Mouse (Mus musculus) hindbrain, embryonic 16.5 days (tissue): ENCODE results near the gene Shmt2. TPM values are rescaled to one million over a fixed set of nuclear protein-coding genes. Genes with fewer than 3 reads are reported as not detected.

Source experiments
- ATAC-seq: fragments of 200-750 bp; cut with Nextera tagmentation; 2 replicates; pipeline ENCODE4 v1.8.0; 2017; ENCODE audit warnings: moderate TSS enrichment, moderate library complexity
- H3K27ac ChIP-seq: fragments of 300-500 bp; sonication (generic); 2 replicates; pipeline ENCODE4 v1.5.1; 2014; ENCODE audit warnings: low read depth, mild to moderate bottlenecking, control low read depth, low read length, moderate library complexity
- H3K27me3 ChIP-seq: fragments of 300-500 bp; sonication (generic); replicated peaks from 2 replicates; pipeline ENCODE4 v1.6.1; 2014; ENCODE audit warnings: low read length; ENCODE audit not compliant: control insufficient read depth, insufficient read depth
- H3K36me3 ChIP-seq: fragments of 300-500 bp; sonication (generic); 2 replicates; pipeline ENCODE4 v1.6.1; 2014; ENCODE audit warnings: mild to moderate bottlenecking, low read length, moderate library complexity, mixed read lengths; ENCODE audit not compliant: control insufficient read depth, insufficient read depth
- H3K4me1 ChIP-seq: fragments of 300-500 bp; sonication (generic); 2 replicates; pipeline ENCODE4 v1.6.1; 2014; ENCODE audit warnings: low read depth, low read length; ENCODE audit not compliant: control insufficient read depth, insufficient read depth
- H3K4me2 ChIP-seq: fragments of 300-500 bp; sonication (generic); 2 replicates; pipeline ENCODE4 v1.6.1; 2014; ENCODE audit warnings: mild to moderate bottlenecking, low read length, control low read depth, moderate library complexity
- H3K4me3 ChIP-seq: fragments of 300-500 bp; sonication (generic); 2 replicates; pipeline ENCODE4 v1.5.1; 2014; ENCODE audit warnings: mild to moderate bottlenecking, low read length, control low read depth, moderate library complexity
- H3K9ac ChIP-seq: fragments of 300-500 bp; sonication (generic); 2 replicates; pipeline ENCODE4 v1.6.1; 2014; ENCODE audit warnings: low read depth, mild to moderate bottlenecking, control low read depth, low read length, moderate library complexity
- H3K9me3 ChIP-seq: fragments of 300-500 bp; sonication (generic); 2 replicates; pipeline ENCODE4 v1.6.1; 2014; ENCODE audit warnings: mild to moderate bottlenecking, low read length, moderate library complexity; ENCODE audit not compliant: control insufficient read depth
- WGBS: fragments of 180-500 bp; shearing (Covaris S2); extraction: QIAGEN DNeasy Blood & Tissue Kit; methylation state at CpG from one replicate; pipeline ENCODE4 v1.1.7; 2014; 5-methylcytosine and 5-hydroxymethylcytosine counted together
- polyA plus RNA-seq: library from polyadenylated mRNA; unstranded; fragments of >200 nt; fragmentation: Nextera tagmentation; extraction: Ambion mirVana; gene quantifications from 2 replicates; pipeline ENCODE4 v1.2.1, GENCODE M21; 2015

Shmt2 gene
- polyA plus RNA-seq, 1 experiment from 2014 or later = 52.8 TPM

GRCm38 (mm10) chr10:127492118-127492517, 30.1 kb downstream of the Shmt2 start:
- 75% methylated on average over 3 of the region's 3 CpGs for WGBS
- no peak for ATAC-seq
- H3K27ac ChIP-seq = no peak overlapping the region

DNA sequence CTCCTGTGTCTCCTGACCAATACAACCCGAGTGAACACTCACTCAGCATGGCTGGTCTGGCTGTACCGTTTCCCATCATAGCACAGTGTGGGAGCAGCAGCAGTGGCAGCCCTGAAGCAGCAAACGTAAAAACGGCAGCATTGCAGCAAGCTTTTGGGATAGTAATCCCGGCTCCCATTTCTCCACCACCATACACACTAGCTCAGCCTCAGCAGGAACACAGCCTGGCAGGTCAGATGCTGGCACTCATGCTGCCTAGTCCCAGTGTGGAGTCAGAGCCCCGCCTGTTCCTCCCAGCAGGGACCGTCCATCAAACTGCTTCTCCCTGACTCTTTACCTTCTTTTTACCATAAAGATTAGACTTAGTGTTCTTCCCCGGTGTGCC, 31.1 kb downstream of the Shmt2 start:
- Histone ChIP-seq H3K9me3 (no peaks in the 10 kb centered on the region), H3K36me3 (peaks cover 21% of the 10 kb centered on the region), H3K4me3 (no peak overlapping the region), H3K4me1 (peaks cover 15% of the 10 kb centered on the region), H3K27me3 (no peaks in the 10 kb centered on the region), H3K4me2 (no peak overlapping the region), H3K9ac (peak overlapping the region; percentile 4), H3K27ac (peak overlapping the region; percentile 76)
- 43% methylated on average over 8 of the region's 8 CpGs for WGBS
- peak; percentile 50 for ATAC-seq

More at GRCm38 (mm10) chr10:127492118-127492517, 30.1 kb downstream of the Shmt2 start:
- Histone ChIP-seq H3K9ac (no peak overlapping the region), H3K4me2 (no peak overlapping the region), H3K9me3 (no peaks in the 10 kb centered on the region), H3K4me1 (peaks cover 15% of the 10 kb centered on the region), H3K36me3 (peaks cover 29% of the 10 kb centered on the region), H3K4me3 (no peak overlapping the region), H3K27me3 (no peaks in the 10 kb centered on the region)

- Histone ChIP-seq H3K4me1 (peaks cover 15% of the 10 kb centered on the region), H3K4me3 (no peak overlapping the region), H3K9ac (peak overlapping the region; percentile 4; the same call in 1 of the 2 replicates), H3K27me3 (no peaks in the 10 kb centered on the region), H3K9me3 (no peaks in the 10 kb centered on the region), H3K4me2 (no peak overlapping the region), H3K36me3 (peaks cover 21% of the 10 kb centered on the region), H3K27ac (peak overlapping the region; percentile 76)
- WGBS = 58% methylated on average over 18 of the region's 18 CpGs
- peak; percentile 72 for ATAC-seq
Measured at GRCm38 (mm10) chr10:127490160-127491127, 31.8 kb downstream of the Shmt2 start.

- Histone ChIP-seq H3K4me2 (no peak overlapping the region), H3K4me3 (no peak overlapping the region), H3K27ac (no peak overlapping the region), H3K36me3 (peaks cover 13% of the 10 kb centered on the region), H3K9me3 (no peaks in the 10 kb centered on the region), H3K4me1 (peaks cover 15% of the 10 kb centered on the region), H3K9ac (no peak overlapping the region), H3K27me3 (no peaks in the 10 kb centered on the region)
- no peak for ATAC-seq
- WGBS = 76% methylated on average over 7 of the region's 7 CpGs
Measured at GRCm38 (mm10) chr10:127488856-127489255, 33.4 kb downstream of the Shmt2 start.

- Histone ChIP-seq H3K9ac (no peak overlapping the region), H3K9me3 (no peaks in the 10 kb centered on the region), H3K27me3 (no peaks in the 10 kb centered on the region), H3K4me2 (no peak overlapping the region), H3K4me1 (peaks cover 6% of the 10 kb centered on the region), H3K27ac (no peak overlapping the region), H3K36me3 (peaks cover 11% of the 10 kb centered on the region), H3K4me3 (no peak overlapping the region)
- 90% methylated on average over 10 of the region's 10 CpGs for WGBS
- no peak for ATAC-seq
Measured at GRCm38 (mm10) chr10:127485235-127485634, 37.0 kb downstream of the Shmt2 start.

DNA sequence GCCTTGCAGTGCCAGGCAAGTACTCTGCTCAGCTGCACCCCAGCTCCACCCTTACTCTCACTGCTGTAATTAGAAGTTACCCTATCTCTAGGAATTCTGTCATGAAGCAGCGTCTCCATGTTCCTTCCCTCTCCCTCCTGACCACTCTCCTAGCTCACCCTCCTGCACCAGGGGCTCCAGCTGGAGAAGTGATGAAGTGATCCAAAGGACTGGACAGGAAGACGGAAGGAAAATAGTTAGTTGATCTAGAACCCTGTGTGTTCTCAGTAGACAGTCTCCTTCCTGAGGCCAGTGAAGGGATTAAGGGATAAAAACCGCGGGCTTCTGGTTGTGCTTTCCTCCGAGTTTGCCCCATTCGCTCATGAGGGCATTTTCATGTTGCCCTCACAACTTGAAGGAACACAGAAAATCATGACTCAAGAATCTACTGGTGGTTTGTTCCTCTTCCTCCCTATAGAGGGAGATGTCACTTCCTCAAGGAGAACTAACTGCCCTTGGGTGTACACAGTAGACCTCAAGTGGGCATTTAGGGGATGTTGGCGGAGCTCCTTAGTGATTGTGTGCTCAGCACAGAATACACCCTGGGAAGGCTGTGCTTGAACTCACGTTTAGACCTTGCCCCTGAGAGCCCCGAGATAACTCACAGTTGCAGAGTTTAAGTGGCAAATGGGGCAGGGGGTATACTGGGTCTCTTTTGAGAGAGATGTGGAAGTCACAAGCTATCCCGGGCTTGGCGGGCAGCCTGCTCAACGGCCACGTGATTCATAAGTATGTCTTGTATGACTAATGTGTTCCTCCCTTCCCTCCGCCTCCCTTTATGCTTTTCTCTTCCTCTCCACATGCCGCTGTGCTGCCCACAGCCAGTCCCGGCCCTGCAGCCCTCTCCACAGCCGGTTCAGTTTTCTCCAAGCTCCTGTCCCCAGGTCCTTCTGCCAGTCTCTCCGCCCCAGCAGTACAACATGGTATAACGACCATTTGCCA, 41.1 kb downstream of the Shmt2 start:
- WGBS = 84% methylated on average over 19 of the region's 19 CpGs
- Histone ChIP-seq H3K9me3 (no peaks in the 10 kb centered on the region), H3K36me3 (peaks cover 15% of the 10 kb centered on the region), H3K4me1 (no peaks in the 10 kb centered on the region), H3K9ac (no peak overlapping the region), H3K4me2 (no peak overlapping the region), H3K27ac (no peak overlapping the region), H3K4me3 (no peak overlapping the region), H3K27me3 (no peaks in the 10 kb centered on the region)
- ATAC-seq = peak; percentile 42; the same call in 1 of the 2 replicates

DNA sequence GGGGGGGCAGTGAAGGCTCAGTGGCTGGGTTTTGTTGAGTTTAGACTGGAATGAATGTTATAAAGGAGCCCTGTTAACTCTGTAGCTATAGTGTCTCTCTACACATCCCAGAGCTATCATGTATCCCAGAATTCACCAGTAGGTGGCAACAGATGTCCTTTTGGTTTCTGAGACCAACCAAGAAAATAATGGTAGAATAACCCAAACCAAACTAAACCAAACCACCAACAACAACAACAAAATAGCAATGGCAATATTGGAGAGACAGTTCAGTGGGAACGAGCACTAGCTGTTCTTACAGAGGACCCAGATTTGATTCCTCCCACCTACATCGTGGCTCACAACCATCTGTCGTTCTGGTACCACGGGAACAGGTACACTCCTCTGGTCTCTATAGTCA, 43.1 kb downstream of the Shmt2 start:
- WGBS = 96% methylated on average over 4 of the region's 4 CpGs
- Histone ChIP-seq H3K27me3 (no peaks in the 10 kb centered on the region), H3K4me3 (no peak overlapping the region), H3K4me1 (no peaks in the 10 kb centered on the region), H3K4me2 (no peak overlapping the region), H3K9me3 (no peaks in the 10 kb centered on the region), H3K9ac (no peak overlapping the region), H3K36me3 (peaks cover 11% of the 10 kb centered on the region), H3K27ac (no peak overlapping the region)
- 0 out of 2 replicates have a peak, but pooled peaks have one; percentile 50 for ATAC-seq

DNA sequence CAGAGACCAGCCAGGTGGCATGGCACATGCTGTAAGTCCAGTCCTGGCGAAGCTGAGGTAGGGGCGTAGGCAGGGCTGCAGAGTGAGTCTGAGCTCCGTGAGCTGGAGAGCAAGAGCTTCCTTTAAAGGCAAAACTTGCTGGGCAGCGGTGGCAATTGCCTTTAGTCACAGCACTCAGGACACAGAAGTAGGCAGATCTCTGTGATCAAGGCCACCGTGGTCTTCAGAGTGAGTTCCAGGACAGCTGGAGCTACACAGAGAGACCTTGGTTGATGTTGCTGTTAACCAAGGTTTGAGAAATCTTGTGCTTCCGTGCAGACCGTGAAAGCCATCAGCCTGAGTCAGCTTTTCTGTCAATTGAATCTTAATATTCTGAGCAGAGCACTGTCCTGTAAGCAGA, 44.9 kb downstream of the Shmt2 start:
- H3K27ac ChIP-seq = no peak overlapping the region
- 86% methylated on average over 7 of the region's 7 CpGs for WGBS
- H3K36me3 ChIP-seq = peaks cover 8% of the 10 kb centered on the region
- H3K27me3 ChIP-seq = no peaks in the 10 kb centered on the region
- H3K4me1 ChIP-seq = no peaks in the 10 kb centered on the region
- no peaks in the 10 kb centered on the region for H3K9me3 ChIP-seq
- H3K9ac ChIP-seq = no peak overlapping the region
- ATAC-seq = no peak
- H3K4me2 ChIP-seq = no peak overlapping the region
- H3K4me3 ChIP-seq = no peak overlapping the region
